Mouse (Mus musculus) liver, adult 2 months (tissue): ENCODE measurements around the gene Mta3. TPM values are rescaled to one million over a fixed set of nuclear protein-coding genes. Genes with fewer than 3 reads are reported as not detected.
A peak's percentile ranks its signal among the peaks of the same experiment; 100 is the strongest.

ENCODE experiments used
- DNase-seq: peaks from one replicate; pipeline ENCODE4 v3.0.0-alpha.2; 2011; ENCODE audit warnings: low read depth, low spot score; ENCODE audit errors: extremely low read depth
- H3K27ac ChIP-seq: fragments of 200-500 bp; replicated peaks from 2 replicates; pipeline ENCODE4 v1.5.1; 2012; ENCODE audit warnings: low read depth, mild to moderate bottlenecking, control low read depth, inconsistent platforms, low read length; ENCODE audit not compliant: insufficient read depth
- H3K27me3 ChIP-seq: fragments of 200-500 bp; 2 replicates; pipeline ENCODE4 v1.6.1; 2012; ENCODE audit warnings: mild to moderate bottlenecking, moderate library complexity, low read length, inconsistent platforms; ENCODE audit not compliant: control insufficient read depth, insufficient read depth
- H3K36me3 ChIP-seq: fragments of 200-500 bp; 2 replicates; pipeline ENCODE4 v1.6.1; 2012; ENCODE audit warnings: low read length, inconsistent platforms; ENCODE audit not compliant: control insufficient read depth, insufficient read depth
- H3K4me1 ChIP-seq: fragments of 200-500 bp; 2 replicates; pipeline ENCODE4 v1.6.1; 2011; ENCODE audit warnings: low read length; ENCODE audit not compliant: control insufficient read depth, insufficient read depth
- H3K4me3 ChIP-seq: fragments of 200-500 bp; 2 replicates; pipeline ENCODE4 v1.5.1; 2011; ENCODE audit warnings: low read depth, mild to moderate bottlenecking, control low read depth, low read length, moderate library complexity; ENCODE audit not compliant: insufficient read depth
- H3K79me2 ChIP-seq: fragments of 200-500 bp; 2 replicates; pipeline ENCODE4 v1.6.1; 2012; ENCODE audit warnings: inconsistent platforms, mild to moderate bottlenecking, low read length, moderate library complexity; ENCODE audit not compliant: control insufficient read depth, insufficient read depth
- H3K9ac ChIP-seq: fragments of 200-500 bp; 2 replicates; pipeline ENCODE4 v1.6.1; 2012; ENCODE audit warnings: low read depth, mild to moderate bottlenecking, control low read depth, inconsistent platforms, low read length
- CTCF ChIP-seq: fragments of 200-500 bp; IDR thresholded peaks from 2 replicates; pipeline ENCODE4 v1.5.1; 2011; ENCODE audit warnings: low read depth, low read length, control low read depth
- POLR2A ChIP-seq: fragments of 200-500 bp; IDR thresholded peaks from 2 replicates; pipeline ENCODE4 v1.6.1; 2011; ENCODE audit warnings: low read length, control low read depth; ENCODE audit not compliant: insufficient read depth; ENCODE audit errors: extremely low read depth
- WGBS: fragments of 180-500 bp; shearing (Covaris S2); methylation state at CpG from one replicate; pipeline ENCODE4 v1.1.7; 2018; 5-methylcytosine and 5-hydroxymethylcytosine counted together
- polyA plus RNA-seq: library from polyadenylated mRNA; depleted of rRNA; stranded (reverse); fragments of >200 nt; gene quantifications from 2 replicates; pipeline ENCODE4 v1.2.3, GENCODE M21; 2012
- total RNA-seq: library from RNA; depleted of rRNA; stranded (reverse); fragments of >200 nt; gene quantifications from 2 replicates; pipeline ENCODE4 v1.2.3, GENCODE M21; 2014

The Mta3 gene
- total and polyA plus RNA-seq, 2 experiments: 11.3 to 16.0 TPM

GRCm38 (mm10) chr17:83767064-83767463 is 61.1 kb downstream of the Mta3 start:
- no peak overlapping the region for H3K4me3 ChIP-seq
- H3K27me3 ChIP-seq: no peaks in the 10 kb centered on the region
- H3K36me3 ChIP-seq: peaks cover 4% of the 10 kb centered on the region; the same call in 1 of the 2 replicates
- TF ChIP-seq CTCF (no peak), POLR2A (no peak)
- H3K9ac ChIP-seq: no peak overlapping the region
- no peak overlapping the region for H3K27ac ChIP-seq
- H3K4me1 ChIP-seq: no peaks in the 10 kb centered on the region
- DNase-seq: no peak
- 96% methylated on average over 7 of the region's 7 CpGs for WGBS
- no peaks in the 10 kb centered on the region for H3K79me2 ChIP-seq

DNA sequence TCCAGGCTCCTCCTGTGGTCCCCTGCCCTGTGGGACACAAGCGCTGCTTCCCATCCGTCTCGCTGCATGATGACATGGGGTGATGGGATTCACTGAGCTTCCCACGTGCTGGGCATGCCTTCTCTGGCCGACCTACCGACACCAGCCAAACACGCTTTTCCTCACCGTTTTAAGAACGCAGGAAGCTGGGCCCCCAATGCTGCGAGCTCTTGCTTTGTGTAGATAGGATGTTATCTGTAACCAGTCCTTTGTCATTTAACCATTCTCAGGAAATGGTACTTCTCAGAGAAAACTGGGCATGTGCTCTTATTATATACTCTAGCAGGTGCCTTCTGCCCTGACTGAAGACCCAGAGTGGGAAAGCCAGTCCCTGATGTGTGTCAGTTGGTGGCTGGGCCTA is 62.3 kb downstream of the Mta3 start:
- H3K36me3 ChIP-seq: peaks cover 4% of the 10 kb centered on the region; the same call in 1 of the 2 replicates
- WGBS: 86% methylated on average over 10 of the region's 10 CpGs
- H3K27me3 ChIP-seq: no peaks in the 10 kb centered on the region
- DNase-seq: no peak
- H3K27ac ChIP-seq: no peak overlapping the region
- no peak for TF ChIP-seq CTCF
- TF ChIP-seq POLR2A: no peak
- no peak overlapping the region for H3K9ac ChIP-seq
- no peaks in the 10 kb centered on the region for H3K4me1 ChIP-seq
- H3K4me3 ChIP-seq: no peak overlapping the region
- H3K79me2 ChIP-seq: no peaks in the 10 kb centered on the region

GRCm38 (mm10) chr17:83770371-83770770 is 64.4 kb downstream of the Mta3 start:
- Histone ChIP-seq H3K79me2 (no peaks in the 10 kb centered on the region; the same call in 1 of the 2 replicates), H3K27me3 (no peaks in the 10 kb centered on the region), H3K9ac (no peak overlapping the region), H3K36me3 (peaks cover 2% of the 10 kb centered on the region; the same call in 1 of the 2 replicates), H3K4me1 (no peaks in the 10 kb centered on the region), H3K4me3 (no peak overlapping the region), H3K27ac (no peak overlapping the region)
- no peak for DNase-seq
- no peak for TF ChIP-seq CTCF
- no peak for TF ChIP-seq POLR2A
- WGBS: 86% methylated on average over 6 of the region's 6 CpGs

- H3K27me3 ChIP-seq: no peaks in the 10 kb centered on the region
- H3K4me1 ChIP-seq: no peaks in the 10 kb centered on the region
- no peak overlapping the region for H3K27ac ChIP-seq
- TF ChIP-seq CTCF (no peak), POLR2A (no peak)
- H3K79me2 ChIP-seq: no peaks in the 10 kb centered on the region; the same call in 1 of the 2 replicates
- H3K9ac ChIP-seq: no peak overlapping the region
- no peak overlapping the region for H3K4me3 ChIP-seq
- peaks cover 2% of the 10 kb centered on the region; the same call in 1 of the 2 replicates for H3K36me3 ChIP-seq
- no peak for DNase-seq
- WGBS: 95% methylated on average over 7 of the region's 7 CpGs
Observed at GRCm38 (mm10) chr17:83770931-83771330, 65.0 kb downstream of the Mta3 start.

DNA sequence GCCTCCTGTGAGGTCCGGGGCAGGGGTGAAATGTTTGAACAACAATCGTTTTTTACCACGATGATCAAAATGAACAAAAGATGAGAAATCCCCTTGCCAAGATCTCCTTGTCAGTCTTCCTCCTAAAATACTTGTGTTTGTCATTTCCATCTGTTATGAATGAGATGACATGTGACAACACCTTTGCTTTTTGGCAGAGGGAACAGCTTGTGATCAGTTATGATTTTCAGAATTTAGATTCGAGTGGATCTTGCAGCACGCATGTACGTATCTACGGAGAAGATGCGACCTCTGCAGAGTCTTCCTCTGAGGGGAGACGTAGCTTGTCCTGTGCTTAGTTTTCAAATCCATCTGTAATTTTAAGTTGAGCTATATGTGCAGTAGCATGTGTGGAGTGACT is 66.1 kb downstream of the Mta3 start:
- H3K79me2 ChIP-seq: no peaks in the 10 kb centered on the region; the same call in 1 of the 2 replicates
- H3K27me3 ChIP-seq: no peaks in the 10 kb centered on the region
- DNase-seq: no peak
- H3K27ac ChIP-seq: no peak overlapping the region
- WGBS: 96% methylated on average over 9 of the region's 9 CpGs
- no peaks in the 10 kb centered on the region for H3K4me1 ChIP-seq
- H3K9ac ChIP-seq: no peak overlapping the region
- H3K4me3 ChIP-seq: no peak overlapping the region
- H3K36me3 ChIP-seq: peaks cover 2% of the 10 kb centered on the region; the same call in 1 of the 2 replicates
- no peak for TF ChIP-seq POLR2A
- TF ChIP-seq CTCF: no peak

DNA sequence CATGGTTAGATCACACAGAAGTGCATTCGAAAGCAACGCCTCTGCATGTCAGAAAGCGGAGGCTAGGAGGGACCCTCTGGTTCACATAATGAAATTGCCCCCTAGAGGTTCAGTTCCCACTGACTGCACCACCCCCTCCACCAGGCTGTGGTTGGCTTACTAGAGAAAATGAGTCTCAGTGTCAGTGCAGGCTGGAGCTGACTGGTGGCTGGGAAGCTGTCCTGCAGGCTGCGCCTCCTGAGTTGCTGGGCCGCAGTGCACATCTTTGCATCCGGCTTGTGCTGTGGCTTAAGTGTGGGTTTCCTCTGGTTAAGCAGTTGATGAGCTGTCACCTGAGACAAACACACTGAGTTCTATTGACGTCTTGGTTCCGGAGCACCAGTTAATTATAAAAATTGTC is 66.7 kb downstream of the Mta3 start:
- H3K27me3 ChIP-seq: no peaks in the 10 kb centered on the region
- 93% methylated on average over 8 of the region's 8 CpGs for WGBS
- H3K4me1 ChIP-seq: no peaks in the 10 kb centered on the region

More for the DNA sequence above, 66.7 kb downstream of the Mta3 start:
- no peak overlapping the region for H3K27ac ChIP-seq
- H3K4me3 ChIP-seq: no peak overlapping the region
- no peaks in the 10 kb centered on the region; the same call in 1 of the 2 replicates for H3K79me2 ChIP-seq
- peaks cover 2% of the 10 kb centered on the region; the same call in 1 of the 2 replicates for H3K36me3 ChIP-seq
- no peak overlapping the region for H3K9ac ChIP-seq
- TF ChIP-seq POLR2A (no peak), CTCF (no peak)
- peak; percentile 6 for DNase-seq
